Mouse (Mus musculus): Measurements from ENCODE around the gene Eif4g2.

Gene Eif4g2

GRCm38 (mm10) chr7:111082822-111083732 lies at the start of gene Eif4g2:
Gene Eif4g2, minus strand, starts transcription at chr7:111083030.
- peak; percentile 98 to 99 for DNase-seq

GRCm38 (mm10) chr7:111132596-111132995 lies 49.8 kb upstream of the Eif4g2 start:
- no peak for DNase-seq

- no peak for DNase-seq
Measured at GRCm38 (mm10) chr7:111126636-111127395, 44.0 kb upstream of the Eif4g2 start.

GRCm38 (mm10) chr7:111123761-111124546 lies 41.1 kb upstream of the Eif4g2 start:
- DNase-seq: no peak

GRCm38 (mm10) chr7:111122531-111123130 lies 39.8 kb upstream of the Eif4g2 start:
- DNase-seq: peak; percentile 98 to 99

GRCm38 (mm10) chr7:111122084-111122530 lies 39.3 kb upstream of the Eif4g2 start:
- DNase-seq: peak in 1 of 2 experiments; percentile 66

GRCm38 (mm10) chr7:111121522-111121921 lies 38.7 kb upstream of the Eif4g2 start:
- no peak for DNase-seq

GRCm38 (mm10) chr7:111109561-111109960 lies 26.7 kb upstream of the Eif4g2 start:
- no peak for DNase-seq

- DNase-seq: no peak
Measured at GRCm38 (mm10) chr7:111109161-111109560, 26.3 kb upstream of the Eif4g2 start.

- no peak for DNase-seq
Measured at GRCm38 (mm10) chr7:111098196-111098595, 15.4 kb upstream of the Eif4g2 start.

GRCm38 (mm10) chr7:111095169-111095568 lies 12.3 kb upstream of the Eif4g2 start:
- DNase-seq: no peak

GRCm38 (mm10) chr7:111085153-111085552 lies 2.3 kb upstream of the Eif4g2 start:
- no peak for DNase-seq

GRCm38 (mm10) chr7:111084443-111084842 lies 1.6 kb upstream of the Eif4g2 start:
- DNase-seq: no peak

- DNase-seq: no peak
Measured at GRCm38 (mm10) chr7:111083733-111084120, 897 bp upstream of the Eif4g2 start.

- DNase-seq: peak; percentile 83 to 86
Measured at GRCm38 (mm10) chr7:111082043-111082821, 598 bp downstream of the Eif4g2 start.

- no peak for DNase-seq
Measured at GRCm38 (mm10) chr7:111080876-111081275, 2.0 kb downstream of the Eif4g2 start.

- DNase-seq: no peak
Measured at GRCm38 (mm10) chr7:111080026-111080425, 2.8 kb downstream of the Eif4g2 start.

GRCm38 (mm10) chr7:111078271-111078670 lies 4.6 kb downstream of the Eif4g2 start:
- DNase-seq: no peak

GRCm38 (mm10) chr7:111075288-111075687 lies 7.5 kb downstream of the Eif4g2 start:
- no peak for DNase-seq

- no peak for DNase-seq
Measured at GRCm38 (mm10) chr7:111072410-111072809, 10.4 kb downstream of the Eif4g2 start.

- no peak for DNase-seq
Measured at GRCm38 (mm10) chr7:111070167-111070496, 12.7 kb downstream of the Eif4g2 start.

Measured in cerebellum, postnatal 36 days (tissue).